Mouse (Mus musculus) activated CD4-positive, CD25-positive, alpha-beta regulatory T cell, adult 4 months (primary cell): ENCODE data around the gene Olfr714. TPM values are rescaled to one million over a fixed set of nuclear protein-coding genes. Genes with fewer than 3 reads are reported as not detected.
"Not testable (repeated sequence)": the region's sequence is repeated elsewhere in the genome, so short reads cannot be mapped to it uniquely, and the experiment has no call there.

Source experiments
- ATAC-seq: one replicate; pipeline ENCODE4 v1.8.0; 2017
- polyA plus RNA-seq, 2 experiments: library from polyadenylated mRNA; unstranded; fragments of 100-300 nt; shearing (Covaris generic); gene quantifications; one replicate each; pipeline ENCODE4 v1.2.1; 2017

Gene Olfr714
- not detected for polyA plus RNA-seq

GRCm38 (mm10) chr7:107070681-107071080, at the start of gene Olfr714:
Olfr714 (plus strand) TSS chr7:107070981.
- ATAC-seq, result no peak

GRCm38 (mm10) chr7:107030874-107031273, 39.9 kb upstream of the Olfr714 start, which contains the start of gene Olfr713:
Olfr713 (plus strand) TSS chr7:107031174.
- ATAC-seq, result no peak

- ATAC-seq, result no peak
Observed at GRCm38 (mm10) chr7:107039934-107040563, 30.7 kb upstream of the Olfr714 start.

- no peak for ATAC-seq
Observed at GRCm38 (mm10) chr7:107043136-107043535, 27.6 kb upstream of the Olfr714 start.

- no peak for ATAC-seq
Observed at GRCm38 (mm10) chr7:107044407-107044806, 26.4 kb upstream of the Olfr714 start.

- peak; percentile 46 for ATAC-seq
Observed at GRCm38 (mm10) chr7:107045833-107046232, 24.9 kb upstream of the Olfr714 start.

GRCm38 (mm10) chr7:107047578-107047977, 23.2 kb upstream of the Olfr714 start:
- ATAC-seq, result no peak

- ATAC-seq, result no peak
Observed at GRCm38 (mm10) chr7:107092920-107093319, 22.1 kb downstream of the Olfr714 start, which contains the start of gene Olfr17. Olfr17 (plus strand) TSS chr7:107093220.

GRCm38 (mm10) chr7:107110269-107110668, 39.5 kb downstream of the Olfr714 start, which contains the start of gene Olfr715b:
Olfr715b (minus strand) TSS chr7:107110369.
- ATAC-seq, result not testable (repeated sequence)

Other genes starting within 250 kb of the Olfr714 start
- gene Olfr702, start 237.1 kb upstream of the Olfr714 start, polyA plus RNA-seq, result not detected
- gene Olfr703, start 227.6 kb upstream of the Olfr714 start, polyA plus RNA-seq, result not detected
- gene Olfr704, start 207.8 kb upstream of the Olfr714 start, polyA plus RNA-seq, result not detected
- not detected for gene Olfr705, start 194.1 kb upstream of the Olfr714 start, polyA plus RNA-seq
- not detected for gene Olfr706, start 182.8 kb upstream of the Olfr714 start, polyA plus RNA-seq
- gene Olfr707, start 169.7 kb upstream of the Olfr714 start, polyA plus RNA-seq, result not detected
- gene Olfr1532-ps1, start 163.0 kb upstream of the Olfr714 start, polyA plus RNA-seq, result not detected
- not detected for gene Olfr709-ps1, start 138.8 kb upstream of the Olfr714 start, polyA plus RNA-seq
- gene Olfr710, start 122.7 kb upstream of the Olfr714 start, polyA plus RNA-seq, result not detected
- gene Olfr6, start 107.0 kb upstream of the Olfr714 start, polyA plus RNA-seq, result under 1 TPM in 1 of 2 experiments, not detected in 1; 0.08 TPM
- not detected for gene Olfr711, start 95.5 kb upstream of the Olfr714 start, polyA plus RNA-seq
- not detected for gene Olfr2, start 64.9 kb upstream of the Olfr714 start, polyA plus RNA-seq
- gene Olfr713, start 39.8 kb upstream of the Olfr714 start, polyA plus RNA-seq, result not detected
- gene Olfr17, start 22.2 kb downstream of the Olfr714 start, polyA plus RNA-seq, result not detected
- gene Olfr715b, start 39.4 kb downstream of the Olfr714 start, polyA plus RNA-seq, result not detected
- not detected for gene Olfr715, start 60.1 kb downstream of the Olfr714 start, polyA plus RNA-seq
- gene Olfr716, start 67.3 kb downstream of the Olfr714 start, polyA plus RNA-seq, result under 1 TPM in 1 of 2 experiments, not detected in 1; 0.12 TPM
- gene Nlrp14, start 96.0 kb downstream of the Olfr714 start, polyA plus RNA-seq, result not detected
- not detected for gene Rbmxl2, start 138.5 kb downstream of the Olfr714 start, polyA plus RNA-seq